Mouse (Mus musculus) left cerebral cortex, adult 9 months (tissue): ENCODE data around the gene Nhej1.
A peak's percentile ranks its signal among the peaks of the same experiment; 100 is the strongest.

ENCODE experiments used
- DNase-seq, 2 experiments: peaks; one replicate each; pipeline ENCODE4 v3.0.0; 2022; ENCODE audit warnings: low spot score in 2 of 2

Nhej1 gene

GRCm38 (mm10) chr1:74975936-74976335 is 149.1 kb downstream of the Nhej1 start:
- DNase-seq, result no peak

GRCm38 (mm10) chr1:74973590-74973989 is 151.4 kb downstream of the Nhej1 start:
- no peak for DNase-seq

- no peak for DNase-seq
These were observed 153.5 kb downstream of the Nhej1 start for GRCm38 (mm10) chr1:74971353-74972050.

- no peak for DNase-seq
These were observed 156.9 kb downstream of the Nhej1 start for GRCm38 (mm10) chr1:74967962-74968580.

GRCm38 (mm10) chr1:74964494-74965215 is 160.3 kb downstream of the Nhej1 start:
- peak in 1 of 2 experiments; percentile 74 for DNase-seq

- DNase-seq, result no peak
These were observed 162.2 kb downstream of the Nhej1 start for GRCm38 (mm10) chr1:74962853-74963227.

GRCm38 (mm10) chr1:74962126-74962852 is 162.7 kb downstream of the Nhej1 start:
- no peak for DNase-seq

GRCm38 (mm10) chr1:74961722-74962121 is 163.3 kb downstream of the Nhej1 start:
- no peak for DNase-seq

- DNase-seq, result no peak
These were observed 164.9 kb downstream of the Nhej1 start for GRCm38 (mm10) chr1:74960059-74960458.

- no peak for DNase-seq
These were observed 173.3 kb downstream of the Nhej1 start, which contains the start of gene Ihh for GRCm38 (mm10) chr1:74951556-74952210. Gene Ihh (minus strand): TSS chr1:74951672.

- DNase-seq, result no peak
These were observed 174.2 kb downstream of the Nhej1 start for GRCm38 (mm10) chr1:74950576-74951490.

GRCm38 (mm10) chr1:74950066-74950465 is 174.9 kb downstream of the Nhej1 start:
- no peak for DNase-seq

GRCm38 (mm10) chr1:74949666-74950050 is 175.3 kb downstream of the Nhej1 start:
- no peak for DNase-seq

- peak in 1 of 2 experiments; percentile 40 for DNase-seq
These were observed 176.0 kb downstream of the Nhej1 start for GRCm38 (mm10) chr1:74948784-74949665.

- DNase-seq, result no peak
These were observed 176.9 kb downstream of the Nhej1 start for GRCm38 (mm10) chr1:74947986-74948670.

- DNase-seq, result no peak
These were observed 183.2 kb downstream of the Nhej1 start for GRCm38 (mm10) chr1:74941651-74942360.

GRCm38 (mm10) chr1:74939762-74940161 is 185.2 kb downstream of the Nhej1 start:
- DNase-seq, result no peak

GRCm38 (mm10) chr1:74936221-74936830 is 188.7 kb downstream of the Nhej1 start:
- no peak for DNase-seq
